Mouse (Mus musculus) ES-E14 (cell line): Measurements from ENCODE around the gene 2310039H08Rik. TPM values are rescaled to one million over a fixed set of nuclear protein-coding genes. Genes with fewer than 3 reads are reported as not detected.

Experiments
- DNase-seq: peaks from one replicate; pipeline ENCODE4 v3.0.0-alpha.2; 2013; ENCODE audit warnings: low read depth, low spot score
- H3K27ac ChIP-seq: 2 replicates; pipeline ENCODE4 v1.5.1; 2012; ENCODE audit warnings: low read depth, mild to moderate bottlenecking, low read length, moderate library complexity, mixed read lengths; ENCODE audit not compliant: poor library complexity, insufficient read depth, severe bottlenecking
- H3K36me3 ChIP-seq: 2 replicates; pipeline ENCODE4 v1.6.1; 2012; ENCODE audit warnings: mild to moderate bottlenecking, low read length, moderate library complexity, mixed read lengths; ENCODE audit not compliant: control insufficient read depth, poor library complexity, insufficient read depth, severe bottlenecking
- H3K4me1 ChIP-seq, 2 experiments: fragments of 150-350 bp in 1 of 2; sonication (generic) in 1 of 2; 2 replicates each; pipeline ENCODE4 v1.6.1; 2012; ENCODE audit warnings: low read length in 2 of 2, mild to moderate bottlenecking in 1 of 2, mixed read lengths in 1 of 2; ENCODE audit not compliant: control insufficient read depth in 2 of 2, insufficient read depth in 2 of 2, poor library complexity in 1 of 2
- H3K4me3 ChIP-seq, 2 experiments: fragments of 150-350 bp in 1 of 2; sonication (generic) in 1 of 2; 2 replicates each; pipeline ENCODE4 v1.5.1; 2012; ENCODE audit warnings: low read length in 2 of 2, low read depth in 1 of 2, mild to moderate bottlenecking in 1 of 2, mixed read lengths in 1 of 2; ENCODE audit not compliant: insufficient read depth in 1 of 2, poor library complexity in 1 of 2, severe bottlenecking in 1 of 2
- H3K9ac ChIP-seq: 2 replicates; pipeline ENCODE4 v1.6.1; 2012; ENCODE audit warnings: low read depth, mild to moderate bottlenecking, low read length, mixed read lengths; ENCODE audit not compliant: poor library complexity, insufficient read depth, severe bottlenecking
- H3K9me3 ChIP-seq: fragments of 150-350 bp; sonication (generic); 2 replicates; pipeline ENCODE4 v1.6.1; 2012; ENCODE audit warnings: low read depth, mild to moderate bottlenecking, low read length; ENCODE audit not compliant: control insufficient read depth, insufficient read depth
- CHD2 ChIP-seq: IDR thresholded peaks from 2 replicates; pipeline ENCODE4 v1.6.1; 2014; ENCODE audit warnings: mild to moderate bottlenecking, low read depth, low read length, inconsistent platforms
- HCFC1 ChIP-seq: IDR thresholded peaks from 2 replicates; pipeline ENCODE4 v1.6.1; 2012; ENCODE audit warnings: low read length, inconsistent platforms, borderline replicate concordance; ENCODE audit not compliant: insufficient read depth
- MAFK ChIP-seq: IDR thresholded peaks from 2 replicates; pipeline ENCODE4 v1.6.1; 2014; ENCODE audit warnings: mild to moderate bottlenecking, low read depth, low read length, inconsistent platforms; ENCODE audit not compliant: insufficient read depth
- ZC3H11A ChIP-seq: IDR thresholded peaks from 2 replicates; pipeline ENCODE4 v1.6.1; 2012; ENCODE audit warnings: low read depth, mild to moderate bottlenecking, inconsistent platforms, low read length, borderline replicate concordance
- ZNF384 ChIP-seq: IDR thresholded peaks from 2 replicates; pipeline ENCODE4 v1.6.1; 2012; ENCODE audit warnings: low read depth, low read length, inconsistent platforms
- in situ Hi-C, 2 experiments: fragments of 600-800 bp; cut with MboI; formaldehyde crosslinking; loops; one replicate each; pipeline ENCODE4 v1.15.1; 2025; ENCODE audit warnings: low sequenced_read_pairs in 2 of 2, inconsistent platforms in 1 of 2; ENCODE audit not compliant: unreplicated experiment in 2 of 2
- total RNA-seq: library from RNA; depleted of rRNA; stranded (reverse); fragments of 300-350 nt; gene quantifications from 2 replicates; pipeline ENCODE4 v1.2.3, GENCODE M21; 2012

2310039H08Rik gene
- total RNA-seq, 1 experiment, result 19.5 TPM

GRCm38 (mm10) chr17:46775070-46775469, 2.6 kb downstream of the 2310039H08Rik start:
- in situ Hi-C loops, result no loop called here
- Histone ChIP-seq H3K27ac (no peak overlapping the region; the same call in 1 of the 2 replicates), H3K4me3 (no peak overlapping the region), H3K9ac (no peak overlapping the region), H3K36me3 (peaks cover 51% of the 10 kb centered on the region), H3K9me3 (no peaks in the 10 kb centered on the region), H3K4me1 (peaks cover 0 to 14% of the 10 kb centered on the region in 2 experiments; a peak in 3 of 4 replicates)
- DNase-seq, result no peak
- TF ChIP-seq CHD2 (no peak), ZC3H11A (no peak), MAFK (no peak), HCFC1 (no peak), ZNF384 (no peak)

- no peak for DNase-seq
- Histone ChIP-seq H3K9ac (no peak overlapping the region), H3K4me1 (peaks cover 4 to 14% of the 10 kb centered on the region in 2 experiments), H3K9me3 (no peaks in the 10 kb centered on the region), H3K27ac (no peak overlapping the region), H3K4me3 (no peak overlapping the region), H3K36me3 (peaks cover 60% of the 10 kb centered on the region)
- TF ChIP-seq MAFK, result no peak
- in situ Hi-C loops, result no loop called here
These were observed 3.7 kb downstream of the 2310039H08Rik start for GRCm38 (mm10) chr17:46776087-46776486.

GRCm38 (mm10) chr17:46781876-46782275, 9.4 kb downstream of the 2310039H08Rik start:
- no peak for TF ChIP-seq CHD2
- TF ChIP-seq ZNF384, result no peak
- no peak for TF ChIP-seq HCFC1
- TF ChIP-seq ZC3H11A, result no peak
- TF ChIP-seq MAFK, result no peak
- no peak for DNase-seq
- H3K4me3 ChIP-seq, result peak overlapping the region; percentile 82 to 95
- H3K36me3 ChIP-seq, result peaks cover 40% of the 10 kb centered on the region
- in situ Hi-C loops, result no loop called here
- H3K9ac ChIP-seq, result peak overlapping the region; percentile 95
- peak overlapping the region; percentile 59 for H3K27ac ChIP-seq
- H3K9me3 ChIP-seq, result no peaks in the 10 kb centered on the region
- H3K4me1 ChIP-seq, result peaks cover 4 to 10% of the 10 kb centered on the region in 2 experiments

GRCm38 (mm10) chr17:46782341-46783221, 10.1 kb downstream of the 2310039H08Rik start, which contains the start of gene Rpl7l1:
TSS of gene Rpl7l1 (minus strand) at chr17:46782672.
- Histone ChIP-seq H3K4me3 (peak within 1 kb of the TSS; percentile 82 to 95), H3K9me3 (no peaks in the 10 kb centered on the region), H3K9ac (peak within 1 kb of the TSS; percentile 95), H3K4me1 (peaks cover 4 to 10% of the 10 kb centered on the region in 2 experiments), H3K27ac (peak within 1 kb of the TSS; percentile 83), H3K36me3 (peaks cover 34% of the 10 kb centered on the region)
- TF ChIP-seq HCFC1, result peak; percentile 71
- no peak for TF ChIP-seq MAFK
- no peak for TF ChIP-seq CHD2
- no peak for TF ChIP-seq ZC3H11A
- peak; percentile 12; the same call in 1 of the 2 replicates for TF ChIP-seq ZNF384
- peak; percentile 94 for DNase-seq
- in situ Hi-C loops, result no loop called here
